Mouse (Mus musculus) liver, postnatal 0 days (tissue): ENCODE data around the gene Zbtb45.

Experiments
- CTCF ChIP-seq: sonication (generic); IDR thresholded peaks from 2 replicates; pipeline ENCODE4 v1.5.1; 2016; ENCODE audit warnings: antibody characterized with exemption, low read depth
- EP300 ChIP-seq: IDR thresholded peaks from 2 replicates; pipeline ENCODE4 v1.6.1; 2016; ENCODE audit warnings: antibody characterized with exemption, low read depth, mild to moderate bottlenecking

DNA sequence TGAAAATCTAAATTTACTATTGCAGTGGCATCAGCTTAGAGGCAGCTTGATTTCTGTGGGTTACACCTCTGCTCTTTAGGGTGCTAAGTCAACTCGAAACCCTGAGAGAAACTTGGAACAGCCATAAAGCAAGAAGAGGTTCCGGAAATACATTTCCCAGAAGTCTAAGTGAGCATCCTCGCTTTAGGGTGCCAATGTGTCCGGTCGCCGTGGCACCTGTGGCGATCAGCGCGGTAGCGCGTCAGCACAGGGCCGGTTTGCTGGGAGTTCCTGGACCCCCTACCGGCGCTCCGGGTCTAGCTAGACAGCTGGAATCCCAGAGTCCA, 44.1 kb upstream of the Zbtb45 start:
- TF ChIP-seq CTCF = no peak
- no peak for TF ChIP-seq EP300
